Mouse (Mus musculus) myocyte (in vitro differentiated cells): Measurements from ENCODE around the gene Bmper. TPM values are rescaled to one million over a fixed set of nuclear protein-coding genes. Genes with fewer than 3 reads are reported as not detected.

Source experiments
- H3K27me3 ChIP-seq: one replicate; pipeline ENCODE4 v1.6.1; 2011; ENCODE audit not compliant: control insufficient read depth, insufficient read depth, insufficient read length
- H3K36me3 ChIP-seq: one replicate; pipeline ENCODE4 v1.6.1; 2011; ENCODE audit not compliant: control insufficient read depth, insufficient read depth
- H3K4me2 ChIP-seq: one replicate; pipeline ENCODE4 v1.6.1; 2011; ENCODE audit warnings: low read depth, control low read depth
- H3K4me3 ChIP-seq: one replicate; pipeline ENCODE4 v1.5.1; 2011; ENCODE audit warnings: mild to moderate bottlenecking, control low read depth, moderate library complexity
- H3K79me2 ChIP-seq: one replicate; pipeline ENCODE4 v1.6.1; 2011; ENCODE audit not compliant: control insufficient read depth, insufficient read depth
- H3ac ChIP-seq: one replicate; pipeline ENCODE4 v1.6.1; 2011; ENCODE audit not compliant: control insufficient read depth, insufficient read length
- CEBPB ChIP-seq: IDR thresholded peaks from 2 replicates; pipeline ENCODE4 v1.6.1; 2011; ENCODE audit warnings: mild to moderate bottlenecking, moderate library complexity; ENCODE audit not compliant: poor library complexity, insufficient read depth, severe bottlenecking
- E2F4 ChIP-seq: IDR thresholded peaks from one replicate; pipeline ENCODE4 v1.6.1; 2011; ENCODE audit warnings: mild to moderate bottlenecking, control low read depth, moderate library complexity; ENCODE audit not compliant: insufficient read depth
- MAX ChIP-seq: IDR thresholded peaks from one replicate; pipeline ENCODE4 v1.6.1; 2011; ENCODE audit warnings: low read depth, mild to moderate bottlenecking, control low read depth
- MYOD1 ChIP-seq, 3 experiments: IDR thresholded peaks; one replicate each; pipeline ENCODE4 v1.6.1; 2011; ENCODE audit warnings: control low read depth in 2 of 3, low read depth in 2 of 3, mild to moderate bottlenecking in 2 of 3, moderate library complexity in 1 of 3; ENCODE audit not compliant: insufficient read length in 2 of 3, control insufficient read depth in 1 of 3
- MYOG ChIP-seq, 3 experiments: IDR thresholded peaks; one replicate each; pipeline ENCODE4 v1.6.1; 2011; ENCODE audit warnings: control low read depth in 2 of 3, low read depth in 2 of 3, mild to moderate bottlenecking in 2 of 3; ENCODE audit not compliant: insufficient read length in 2 of 3, control insufficient read depth in 1 of 3, insufficient read depth in 1 of 3
- POLR2A ChIP-seq: IDR thresholded peaks from one replicate; pipeline ENCODE4 v1.6.1; 2011; ENCODE audit warnings: low read depth, mild to moderate bottlenecking, control low read depth, moderate library complexity; ENCODE audit not compliant: insufficient read length
- POLR2AphosphoS2 ChIP-seq: IDR thresholded peaks from one replicate; pipeline ENCODE4 v1.6.1; 2011; ENCODE audit warnings: low read depth, control low read depth; ENCODE audit not compliant: insufficient read length
- REST ChIP-seq: IDR thresholded peaks from one replicate; pipeline ENCODE4 v1.6.1; 2011; ENCODE audit warnings: mild to moderate bottlenecking, control low read depth, moderate library complexity; ENCODE audit not compliant: insufficient read depth, insufficient read length
- SRF ChIP-seq: IDR thresholded peaks from one replicate; pipeline ENCODE4 v1.6.1; 2011; ENCODE audit warnings: low read depth; ENCODE audit not compliant: control insufficient read depth, insufficient read length
- TCF12 ChIP-seq: IDR thresholded peaks from one replicate; pipeline ENCODE4 v1.6.1; 2011; ENCODE audit warnings: mild to moderate bottlenecking, control low read depth; ENCODE audit not compliant: poor library complexity, insufficient read depth, severe bottlenecking
- TCF3 ChIP-seq: IDR thresholded peaks from one replicate; pipeline ENCODE4 v1.6.1; 2011; ENCODE audit warnings: low read depth, control low read depth; ENCODE audit not compliant: insufficient read length
- USF1 ChIP-seq: IDR thresholded peaks from one replicate; pipeline ENCODE4 v1.6.1; 2011; ENCODE audit warnings: low read depth, mild to moderate bottlenecking, control low read depth, moderate library complexity
- polyA plus RNA-seq: library from polyadenylated mRNA; unstranded; fragments of >200 nt; fragmentation: generic; extraction: Trizol; gene quantifications from one replicate; pipeline ENCODE4 v1.2.1, GENCODE M21; 2012; ENCODE audit warnings: missing spikeins

Gene Bmper
- polyA plus RNA-seq, 1 experiment, result 2.2 TPM

DNA sequence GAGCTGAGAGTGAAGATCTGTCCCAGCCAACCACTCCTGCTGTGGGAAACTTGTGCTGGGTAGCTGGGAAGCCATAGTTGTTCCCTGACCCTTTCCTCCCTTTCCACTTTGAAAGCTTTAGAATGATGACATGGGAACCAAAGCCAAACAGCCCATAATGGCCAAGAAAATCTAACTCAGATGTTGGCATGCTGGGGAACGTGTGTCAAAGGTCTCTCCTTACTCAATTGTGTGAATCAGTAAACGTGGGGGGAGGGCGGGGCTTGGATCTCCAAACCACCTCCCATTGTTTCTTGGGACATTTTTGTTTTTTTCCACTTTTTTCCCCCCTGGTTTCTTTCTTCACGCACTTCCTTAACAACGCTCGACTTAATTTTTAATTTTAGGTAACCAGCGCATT, 40.0 kb downstream of the Bmper start:
- no peaks in the 10 kb centered on the region for H3K36me3 ChIP-seq
- H3K4me3 ChIP-seq, result no peak overlapping the region
- no peaks in the 10 kb centered on the region for H3K79me2 ChIP-seq
- no peak overlapping the region for H3K4me2 ChIP-seq
- no peaks in the 10 kb centered on the region for H3K27me3 ChIP-seq
- TF ChIP-seq POLR2AphosphoS2 (no peak), MYOG (IDR thresholded peaks at IDR 0.05; ENCODE audit: control insufficient read depth in 1 of 3, insufficient read depth in 1 of 3, insufficient read length in 2 of 3, low read depth in 2 of 3) (no peak), USF1 (no peak), TCF3 (no peak), MYOD1 (IDR thresholded peaks at IDR 0.05; ENCODE audit: control insufficient read depth in 1 of 3, insufficient read length in 2 of 3, low read depth in 2 of 3) (no peak), CEBPB (no peak), POLR2A (no peak), SRF (no peak), MAX (no peak)
- H3ac ChIP-seq, result no peak overlapping the region

DNA sequence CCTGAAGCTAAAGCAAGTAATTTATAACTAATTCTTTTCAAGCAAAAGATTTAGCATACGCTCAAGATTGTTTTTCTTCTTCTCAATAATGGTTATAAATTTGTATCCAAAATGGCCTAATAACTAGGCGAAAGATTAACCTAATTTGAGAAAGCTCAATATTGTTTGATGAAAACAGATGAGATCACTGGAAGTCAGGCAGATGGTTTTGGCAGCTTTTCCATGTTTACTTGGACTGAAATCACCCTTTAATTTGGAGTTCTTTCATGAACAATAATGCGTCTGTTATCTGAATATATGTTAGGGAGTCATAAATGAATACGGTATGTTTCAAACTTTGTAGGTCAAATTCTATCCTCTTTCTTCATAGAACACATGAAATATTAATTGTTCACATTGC, 41.6 kb downstream of the Bmper start:
- Histone ChIP-seq H3K4me2 (no peak overlapping the region), H3K79me2 (no peaks in the 10 kb centered on the region), H3K36me3 (no peaks in the 10 kb centered on the region), H3K4me3 (no peak overlapping the region), H3K27me3 (no peaks in the 10 kb centered on the region), H3ac (no peak overlapping the region)
- TF ChIP-seq MYOG (IDR thresholded peaks at IDR 0.05; ENCODE audit: control insufficient read depth in 1 of 3, insufficient read depth in 1 of 3, insufficient read length in 2 of 3, low read depth in 2 of 3) (no peak), TCF3 (no peak), POLR2AphosphoS2 (no peak), USF1 (no peak), CEBPB (no peak), REST (no peak), TCF12 (no peak), MYOD1 (IDR thresholded peaks at IDR 0.05; ENCODE audit: control insufficient read depth in 1 of 3, insufficient read length in 2 of 3, low read depth in 2 of 3) (no peak), MAX (no peak), SRF (no peak), E2F4 (no peak), POLR2A (no peak)

DNA sequence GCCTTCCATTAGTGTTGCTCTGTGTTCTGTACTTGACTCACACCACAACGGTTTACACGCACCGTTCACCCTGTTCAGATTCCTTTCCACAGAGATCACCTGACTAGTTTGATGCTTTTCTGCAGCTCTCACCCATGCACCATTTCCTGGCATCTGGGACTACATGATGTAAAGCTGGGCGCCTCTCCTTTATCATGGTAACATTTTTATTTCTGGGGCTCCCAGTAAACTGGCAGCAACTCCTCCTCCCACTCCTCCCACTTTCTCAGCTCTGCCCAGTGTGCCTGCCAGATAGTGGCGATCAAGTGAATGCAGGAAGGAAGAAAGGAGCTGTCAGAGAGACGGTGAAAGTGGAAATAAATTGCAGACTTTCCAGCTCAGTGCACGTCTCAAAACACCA, 45.7 kb downstream of the Bmper start:
- Histone ChIP-seq H3K4me3 (no peak overlapping the region), H3K27me3 (no peaks in the 10 kb centered on the region), H3K4me2 (no peak overlapping the region), H3K36me3 (no peaks in the 10 kb centered on the region), H3K79me2 (no peaks in the 10 kb centered on the region), H3ac (no peak overlapping the region)
- TF ChIP-seq TCF3, result no peak
- TF ChIP-seq POLR2A, result no peak
- no peak for TF ChIP-seq MAX
- no peak for TF ChIP-seq MYOG (IDR thresholded peaks at IDR 0.05; ENCODE audit: control insufficient read depth in 1 of 3, insufficient read depth in 1 of 3, insufficient read length in 2 of 3, low read depth in 2 of 3)
- TF ChIP-seq USF1, result no peak
- no peak for TF ChIP-seq SRF
- no peak for TF ChIP-seq POLR2AphosphoS2
- TF ChIP-seq E2F4, result no peak
- TF ChIP-seq CEBPB, result no peak
- TF ChIP-seq REST, result no peak
- TF ChIP-seq MYOD1 (IDR thresholded peaks at IDR 0.05; ENCODE audit: control insufficient read depth in 1 of 3, insufficient read length in 2 of 3, low read depth in 2 of 3), result no peak
- TF ChIP-seq TCF12, result no peak

DNA sequence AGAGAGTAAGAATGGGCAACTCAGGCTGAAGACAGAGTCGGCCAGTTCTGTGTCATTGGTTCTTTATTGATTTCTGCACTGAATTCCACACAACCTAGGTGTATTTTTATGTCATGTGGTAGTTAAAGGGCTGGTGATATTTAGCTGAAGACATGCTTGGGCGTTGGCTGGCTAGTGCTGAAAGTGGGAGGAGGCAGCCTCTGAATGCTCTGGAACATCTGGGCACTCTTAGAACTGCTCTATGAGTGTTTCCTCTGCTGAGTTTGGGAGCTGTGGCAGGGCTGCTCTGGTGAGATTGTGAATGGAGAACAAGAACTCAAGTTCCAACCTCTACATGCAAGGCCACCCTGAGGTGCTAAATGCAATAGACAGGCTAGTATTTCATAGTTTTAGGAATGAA, 46.2 kb downstream of the Bmper start:
- Histone ChIP-seq H3K36me3 (no peaks in the 10 kb centered on the region), H3K79me2 (no peaks in the 10 kb centered on the region), H3K27me3 (no peaks in the 10 kb centered on the region), H3K4me3 (no peak overlapping the region), H3K4me2 (no peak overlapping the region), H3ac (no peak overlapping the region)
- TF ChIP-seq POLR2AphosphoS2 (no peak), MAX (no peak), TCF12 (no peak), E2F4 (no peak), USF1 (no peak), POLR2A (no peak), MYOG (IDR thresholded peaks at IDR 0.05; ENCODE audit: control insufficient read depth in 1 of 3, insufficient read depth in 1 of 3, insufficient read length in 2 of 3, low read depth in 2 of 3) (no peak), CEBPB (no peak), REST (no peak), MYOD1 (IDR thresholded peaks at IDR 0.05; ENCODE audit: control insufficient read depth in 1 of 3, insufficient read length in 2 of 3, low read depth in 2 of 3) (no peak)

DNA sequence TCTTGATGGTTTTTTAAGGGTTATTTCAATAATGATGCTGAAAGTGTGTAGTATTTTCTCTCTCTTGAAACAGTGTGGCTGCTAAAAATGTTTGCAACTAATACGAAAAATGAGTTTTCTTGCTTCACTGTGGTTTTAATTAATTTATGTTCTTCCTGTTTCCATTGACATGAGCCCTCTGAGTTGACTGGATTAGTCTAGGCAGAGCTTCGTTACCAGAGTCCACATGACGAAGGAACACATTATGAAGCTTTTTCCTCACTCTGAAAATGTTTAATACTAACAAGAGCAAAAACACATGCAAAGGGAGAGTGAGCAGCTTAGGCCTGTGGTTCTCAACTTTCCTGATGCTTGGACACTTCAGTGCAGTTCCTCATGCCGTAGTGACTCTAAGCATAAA, 53.4 kb downstream of the Bmper start:
- TF ChIP-seq TCF12 (no peak), REST (no peak), E2F4 (no peak), MYOD1 (IDR thresholded peaks at IDR 0.05; ENCODE audit: control insufficient read depth in 1 of 3, insufficient read length in 2 of 3, low read depth in 2 of 3) (no peak), POLR2A (no peak), USF1 (no peak), MYOG (IDR thresholded peaks at IDR 0.05; ENCODE audit: control insufficient read depth in 1 of 3, insufficient read depth in 1 of 3, insufficient read length in 2 of 3, low read depth in 2 of 3) (no peak), SRF (no peak), POLR2AphosphoS2 (no peak), TCF3 (no peak), MAX (no peak), CEBPB (no peak)
- Histone ChIP-seq H3K27me3 (no peaks in the 10 kb centered on the region), H3ac (no peak overlapping the region), H3K4me3 (no peak overlapping the region), H3K36me3 (no peaks in the 10 kb centered on the region), H3K4me2 (no peak overlapping the region), H3K79me2 (no peaks in the 10 kb centered on the region)
